Mouse (Mus musculus) G1E (cell line): ENCODE results near the gene Ccdc15.
A peak's percentile ranks its signal among the peaks of the same experiment; 100 is the strongest.

Experiments used
- CTCF ChIP-seq: IDR thresholded peaks from 2 replicates; pipeline ENCODE4 v1.5.1; 2012; ENCODE audit warnings: low read depth, low read length, inconsistent platforms, mixed read lengths
- GATA1 ChIP-seq: IDR thresholded peaks from 2 replicates; pipeline ENCODE4 v1.6.1; 2012; ENCODE audit warnings: borderline replicate concordance, low read length, inconsistent platforms, mixed read lengths
- POLR2AphosphoS5 ChIP-seq: IDR thresholded peaks from 2 replicates; pipeline ENCODE4 v1.6.1; 2012; ENCODE audit warnings: low read depth, low read length, inconsistent platforms; ENCODE audit not compliant: insufficient replicate concordance

DNA sequence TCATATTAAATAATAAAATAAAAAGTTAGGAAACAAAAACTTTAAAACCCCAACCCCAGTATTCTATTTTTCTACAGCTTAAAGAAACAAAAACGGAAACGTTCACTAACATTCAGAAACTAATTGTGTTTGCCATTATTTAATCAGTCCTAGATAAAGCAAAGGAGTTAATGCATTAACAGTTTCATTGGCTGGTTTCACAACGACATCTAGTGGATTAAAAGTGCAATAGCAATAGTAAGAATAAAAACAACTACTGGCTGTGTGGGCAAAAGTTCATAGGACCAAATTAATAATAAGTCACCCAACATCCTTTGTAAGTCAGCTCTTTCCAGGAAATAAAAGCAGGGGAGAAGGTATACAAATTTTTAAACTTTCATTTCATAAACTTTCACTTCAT lies 18.8 kb downstream of the Ccdc15 start:
- TF ChIP-seq CTCF: 0 out of 2 replicates have a peak, but pooled peaks have one; percentile 25
- no peak for TF ChIP-seq GATA1
- no peak for TF ChIP-seq POLR2AphosphoS5
